Mouse (Mus musculus): Measurements from ENCODE around the gene Id3.

DNA sequence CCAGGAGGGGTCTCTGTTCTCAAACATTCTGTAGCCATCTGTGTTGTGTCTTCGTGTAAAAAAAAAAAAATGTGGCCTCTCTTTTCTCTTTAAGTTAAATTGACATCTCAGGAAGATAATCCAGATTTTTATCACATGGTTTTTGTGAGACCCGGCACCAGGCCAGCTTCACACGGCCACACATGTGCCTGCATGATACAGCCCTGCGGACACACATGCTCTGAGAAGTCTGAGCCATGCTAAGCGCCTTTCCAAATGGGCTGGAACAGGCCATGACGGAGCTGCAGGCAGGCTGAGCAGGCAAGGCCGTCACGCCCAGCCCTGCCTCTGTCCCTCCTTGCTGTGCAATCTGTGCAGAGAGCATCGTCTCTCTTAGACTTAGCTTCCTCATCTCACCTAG lies 11.2 kb downstream of the Id3 start:
- TF ChIP-seq CTCF (IDR thresholded peaks at IDR 0.05; ENCODE audit: low read depth, low read length) (no peak), GATA1 (IDR thresholded peaks at IDR 0.05; ENCODE audit: borderline replicate concordance, low read length) (no peak)
